Mouse (Mus musculus): ENCODE data around the gene Baz2b. TPM values are rescaled to one million over a fixed set of nuclear protein-coding genes. Genes with fewer than 3 reads are reported as not detected.

The Baz2b gene
- total and polyA plus RNA-seq, 2 experiments from 2014 or later = 40.6 to 71.7 TPM

DNA sequence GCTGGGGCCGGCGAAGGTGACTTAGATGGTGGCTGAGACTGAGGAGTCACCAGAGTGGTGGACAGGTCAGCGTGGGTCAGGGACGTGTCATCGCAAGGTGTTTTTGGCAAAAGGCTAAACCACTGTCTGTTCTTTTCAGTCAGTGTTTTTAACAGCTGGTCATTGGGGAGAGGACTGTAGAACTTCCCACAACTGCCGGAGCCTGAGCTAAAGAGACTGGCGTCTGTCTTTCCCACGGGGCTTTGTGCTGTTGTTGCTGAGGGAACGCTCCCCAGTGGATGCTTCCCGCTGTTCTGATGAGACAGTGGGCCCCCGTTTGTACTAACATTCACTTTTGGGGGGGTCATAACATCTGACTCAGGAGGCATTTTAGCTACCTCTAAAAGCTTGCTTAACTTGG, 296.0 kb downstream of the Baz2b start:
- Histone ChIP-seq H3K9ac (no peak overlapping the region), H3K27ac (ENCODE audit: low read depth, low read length) (no peak overlapping the region), H3K4me1 (ENCODE audit: insufficient read depth) (no peaks in the 10 kb centered on the region), H3K9me3 (ENCODE audit: low read length) (no peaks in the 10 kb centered on the region), H3K4me3 (ENCODE audit: low read depth, low read length) (no peak overlapping the region), H3K4me2 (ENCODE audit: low read depth) (no peak overlapping the region), H3K36me3 (ENCODE audit: insufficient read depth) (peaks cover 31% of the 10 kb centered on the region), H3K27me3 (ENCODE audit: insufficient read depth, low read length) (no peaks in the 10 kb centered on the region)
- DNase-seq (no peak), ATAC-seq (no peak)
- WGBS = 77% methylated on average over 11 of the region's 11 CpGs
- no peak for TF ChIP-seq CTCF (IDR thresholded peaks at IDR 0.05; ENCODE audit: low read depth)

DNA sequence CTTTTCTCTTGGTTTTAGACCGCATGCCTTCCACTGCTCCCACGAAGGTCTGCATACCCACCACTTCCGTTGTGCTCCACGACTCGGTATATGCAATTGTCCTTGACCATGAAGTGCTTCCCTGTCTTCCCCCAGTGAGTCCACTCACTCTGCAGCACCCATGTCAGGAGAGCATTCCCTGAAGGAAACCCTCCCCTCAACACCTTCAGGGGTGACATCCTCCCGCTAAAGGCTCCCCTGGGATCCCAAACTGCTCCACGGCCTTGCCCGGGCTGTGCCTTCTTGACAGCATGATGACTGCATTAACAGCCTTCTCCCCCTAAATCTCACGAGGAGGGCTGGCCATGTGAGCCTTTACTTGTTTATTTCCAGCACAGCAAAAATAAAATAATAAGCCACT, 301.6 kb downstream of the Baz2b start:
- Histone ChIP-seq H3K36me3 (ENCODE audit: insufficient read depth) (peaks cover 29% of the 10 kb centered on the region), H3K27ac (ENCODE audit: low read depth, low read length) (no peak overlapping the region), H3K4me1 (ENCODE audit: insufficient read depth) (no peaks in the 10 kb centered on the region), H3K4me3 (ENCODE audit: low read depth, low read length) (no peak overlapping the region), H3K9me3 (ENCODE audit: low read length) (no peaks in the 10 kb centered on the region), H3K4me2 (ENCODE audit: low read depth) (no peak overlapping the region), H3K27me3 (ENCODE audit: insufficient read depth, low read length) (no peaks in the 10 kb centered on the region), H3K9ac (no peak overlapping the region)
- ATAC-seq (no peak), DNase-seq (no peak)
- 93% methylated on average over 9 of the region's 9 CpGs for WGBS
- no peak for TF ChIP-seq CTCF (IDR thresholded peaks at IDR 0.05; ENCODE audit: low read depth)

DNA sequence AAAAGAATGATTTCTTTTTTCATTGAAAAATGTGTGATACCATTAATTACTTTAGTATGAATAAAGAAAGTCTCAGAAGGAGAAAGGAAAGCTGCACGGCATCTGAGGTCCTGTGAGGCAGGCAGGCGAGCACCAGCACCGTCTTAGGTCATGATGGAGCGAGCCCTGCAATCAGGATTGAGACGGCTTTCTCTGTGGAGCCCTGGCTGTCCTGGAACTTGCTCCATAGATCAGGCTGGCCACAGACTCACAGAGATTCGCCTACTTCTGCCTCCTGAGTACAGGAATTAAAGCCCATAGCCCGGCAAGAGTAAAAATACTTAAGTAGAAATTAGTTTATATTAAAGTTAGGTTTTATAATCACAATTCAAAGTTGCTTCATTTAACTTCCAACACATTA, 305.6 kb downstream of the Baz2b start:
- no peaks in the 10 kb centered on the region for H3K27me3 ChIP-seq (ENCODE audit: insufficient read depth, low read length)
- no peak overlapping the region for H3K9ac ChIP-seq
- no peak for TF ChIP-seq CTCF (IDR thresholded peaks at IDR 0.05; ENCODE audit: low read depth)
- H3K4me2 ChIP-seq (ENCODE audit: low read depth) = no peak overlapping the region
- DNase-seq (no peak), ATAC-seq (no peak)
- no peaks in the 10 kb centered on the region for H3K9me3 ChIP-seq (ENCODE audit: low read length)
- peaks cover 30% of the 10 kb centered on the region for H3K36me3 ChIP-seq (ENCODE audit: insufficient read depth)
- no peak overlapping the region for H3K4me3 ChIP-seq (ENCODE audit: low read depth, low read length)
- H3K27ac ChIP-seq (ENCODE audit: low read depth, low read length) = no peak overlapping the region
- 87% methylated on average over 7 of the region's 7 CpGs for WGBS
- no peaks in the 10 kb centered on the region for H3K4me1 ChIP-seq (ENCODE audit: insufficient read depth)

- no peaks in the 10 kb centered on the region for H3K9me3 ChIP-seq (ENCODE audit: low read length)
- WGBS = 78% methylated on average over 4 of the region's 4 CpGs
- H3K27ac ChIP-seq (ENCODE audit: low read depth, low read length) = no peak overlapping the region
- no peaks in the 10 kb centered on the region for H3K4me1 ChIP-seq (ENCODE audit: insufficient read depth)
- no peak for TF ChIP-seq CTCF (IDR thresholded peaks at IDR 0.05; ENCODE audit: low read depth)
- DNase-seq = no peak
- no peak overlapping the region for H3K4me2 ChIP-seq (ENCODE audit: low read depth)
- ATAC-seq = no peak
- H3K36me3 ChIP-seq (ENCODE audit: insufficient read depth) = peaks cover 31% of the 10 kb centered on the region
- H3K4me3 ChIP-seq (ENCODE audit: low read depth, low read length) = no peak overlapping the region
- H3K27me3 ChIP-seq (ENCODE audit: insufficient read depth, low read length) = no peaks in the 10 kb centered on the region
- no peak overlapping the region for H3K9ac ChIP-seq
Observed at GRCm38 (mm10) chr2:59898666-59899065, 311.0 kb downstream of the Baz2b start.

GRCm38 (mm10) chr2:59898105-59898504, 311.5 kb downstream of the Baz2b start:
- no peak for DNase-seq
- peaks cover 29% of the 10 kb centered on the region for H3K36me3 ChIP-seq (ENCODE audit: insufficient read depth)
- H3K27ac ChIP-seq (ENCODE audit: low read depth, low read length) = no peak overlapping the region
- H3K4me1 ChIP-seq (ENCODE audit: insufficient read depth) = no peaks in the 10 kb centered on the region
- H3K9me3 ChIP-seq (ENCODE audit: low read length) = no peaks in the 10 kb centered on the region
- H3K4me3 ChIP-seq (ENCODE audit: low read depth, low read length) = no peak overlapping the region
- no peak overlapping the region for H3K9ac ChIP-seq
- no peak for ATAC-seq
- no peak for TF ChIP-seq CTCF (IDR thresholded peaks at IDR 0.05; ENCODE audit: low read depth)
- no peak overlapping the region for H3K4me2 ChIP-seq (ENCODE audit: low read depth)
- 86% methylated on average over 6 of the region's 7 CpGs for WGBS
- H3K27me3 ChIP-seq (ENCODE audit: insufficient read depth, low read length) = no peaks in the 10 kb centered on the region

DNA sequence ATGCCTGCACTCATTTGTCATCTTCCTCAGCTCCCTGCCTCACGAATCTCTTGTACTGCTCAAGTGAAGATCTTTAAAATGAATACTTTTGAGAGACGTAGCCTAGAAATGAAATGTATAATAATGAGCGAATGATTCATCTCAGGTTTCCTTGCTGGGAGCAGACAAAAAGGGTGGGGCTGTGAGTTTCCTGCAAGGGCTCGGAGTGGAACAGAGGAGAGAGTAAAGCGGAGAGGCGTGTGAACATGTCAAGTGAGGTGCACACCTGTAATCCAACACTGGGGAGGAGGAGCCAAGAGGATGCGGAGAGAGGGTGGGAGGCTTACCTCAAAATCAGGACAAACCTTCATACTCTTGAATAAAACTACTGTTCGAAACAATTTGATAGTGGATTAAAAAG, 312.8 kb downstream of the Baz2b start:
- Histone ChIP-seq H3K4me3 (ENCODE audit: low read depth, low read length) (no peak overlapping the region), H3K4me2 (ENCODE audit: low read depth) (no peak overlapping the region), H3K9ac (no peak overlapping the region), H3K4me1 (ENCODE audit: insufficient read depth) (no peaks in the 10 kb centered on the region), H3K27me3 (ENCODE audit: insufficient read depth, low read length) (no peaks in the 10 kb centered on the region), H3K9me3 (ENCODE audit: low read length) (no peaks in the 10 kb centered on the region), H3K36me3 (ENCODE audit: insufficient read depth) (peaks cover 24% of the 10 kb centered on the region), H3K27ac (ENCODE audit: low read depth, low read length) (no peak overlapping the region)
- WGBS = 80% methylated on average over 8 of the region's 8 CpGs
- TF ChIP-seq CTCF (IDR thresholded peaks at IDR 0.05; ENCODE audit: low read depth) = no peak
- peak; percentile 75 for ATAC-seq
- peak; percentile 9 for DNase-seq

DNA sequence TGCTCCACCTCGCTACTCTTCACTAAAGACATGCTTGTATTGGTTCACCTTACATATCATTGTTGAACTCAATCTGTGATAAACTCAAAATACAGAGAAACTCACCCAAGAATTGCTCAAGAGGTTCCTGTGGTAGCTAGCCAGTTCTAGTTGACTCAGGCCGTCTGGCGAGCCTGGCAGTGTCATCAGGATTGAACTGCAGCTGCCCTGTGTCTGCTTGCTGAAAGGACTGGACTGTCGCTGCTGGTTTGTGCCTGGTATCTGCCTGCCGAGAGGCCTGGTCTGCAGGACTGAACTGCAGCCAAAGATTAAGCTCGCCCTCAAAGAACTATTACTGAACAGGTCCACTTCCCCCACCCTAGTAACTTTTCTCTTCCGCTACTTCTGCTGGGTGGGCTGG, 313.2 kb downstream of the Baz2b start:
- Histone ChIP-seq H3K27me3 (ENCODE audit: insufficient read depth, low read length) (no peaks in the 10 kb centered on the region), H3K27ac (ENCODE audit: low read depth, low read length) (no peak overlapping the region), H3K36me3 (ENCODE audit: insufficient read depth) (peaks cover 21% of the 10 kb centered on the region), H3K9ac (no peak overlapping the region), H3K9me3 (ENCODE audit: low read length) (no peaks in the 10 kb centered on the region), H3K4me1 (ENCODE audit: insufficient read depth) (no peaks in the 10 kb centered on the region), H3K4me3 (ENCODE audit: low read depth, low read length) (no peak overlapping the region), H3K4me2 (ENCODE audit: low read depth) (no peak overlapping the region)
- TF ChIP-seq CTCF (IDR thresholded peaks at IDR 0.05; ENCODE audit: low read depth) = no peak
- DNase-seq = no peak
- ATAC-seq = 0 out of 2 replicates have a peak, but pooled peaks have one; percentile 1
- WGBS = 77% methylated on average over 7 of the region's 7 CpGs

DNA sequence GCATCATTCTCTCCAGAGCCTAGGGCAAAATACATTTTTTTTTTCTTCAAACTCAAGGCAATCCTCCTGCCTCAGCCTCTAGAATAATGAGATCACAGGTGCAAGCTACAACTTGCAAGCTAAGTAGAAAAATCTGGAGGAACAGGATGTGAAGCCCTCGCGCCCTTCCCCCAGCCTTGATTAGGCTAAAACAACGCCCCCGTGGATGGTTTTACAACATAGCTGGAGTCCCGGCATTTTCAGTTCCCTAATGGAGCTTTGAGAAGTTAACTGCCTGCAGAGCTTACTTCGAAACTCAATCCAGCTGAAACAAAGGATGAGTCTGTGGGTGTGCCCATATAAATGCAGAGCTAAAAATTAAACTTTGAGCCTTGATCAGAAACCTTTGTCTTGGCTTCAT, 319.9 kb downstream of the Baz2b start:
- TF ChIP-seq CTCF (IDR thresholded peaks at IDR 0.05; ENCODE audit: low read depth) = no peak
- Histone ChIP-seq H3K27me3 (ENCODE audit: insufficient read depth, low read length) (no peaks in the 10 kb centered on the region), H3K9me3 (ENCODE audit: low read length) (no peaks in the 10 kb centered on the region), H3K4me2 (ENCODE audit: low read depth) (no peak overlapping the region), H3K9ac (no peak overlapping the region), H3K27ac (ENCODE audit: low read depth, low read length) (no peak overlapping the region), H3K4me3 (ENCODE audit: low read depth, low read length) (no peak overlapping the region), H3K4me1 (ENCODE audit: insufficient read depth) (no peaks in the 10 kb centered on the region), H3K36me3 (ENCODE audit: insufficient read depth) (no peaks in the 10 kb centered on the region)
- ATAC-seq (no peak), DNase-seq (no peak)
- WGBS = 88% methylated on average over 6 of the region's 6 CpGs
